Mouse (Mus musculus): ENCODE data around the gene Kit. TPM values are rescaled to one million over a fixed set of nuclear protein-coding genes. Genes with fewer than 3 reads are reported as not detected.

Kit gene
- 8.1 TPM for polyA plus RNA-seq (2014; fragmentation: Illumina TruSeq; extraction: RNeasy Lipid Tissue Mini Kit (QIAGEN cat#74804); ENCODE audit: low replicate concordance)

GRCm38 (mm10) chr5:75574852-75575566 lies at the start of gene Kit:
TSS of gene Kit (plus strand) at chr5:75574916.

Data from small intestine, adult 10 weeks (tissue).